Mouse (Mus musculus) activated CD4-positive, CD25-positive, alpha-beta regulatory T cell (primary cell): ENCODE measurements around the gene Mrpl32. TPM values are rescaled to one million over a fixed set of nuclear protein-coding genes. Genes with fewer than 3 reads are reported as not detected.

Experiments used
- polyA plus RNA-seq, 2 experiments: library from polyadenylated mRNA; unstranded; fragments of 100-300 nt; shearing (Covaris generic); gene quantifications; one replicate each; pipeline ENCODE4 v1.2.1; 2017

Mrpl32 gene
- 100 to 1,000 TPM in 1 of 2 experiments, 10 to 100 TPM in 1; 99.4 to 110 TPM for polyA plus RNA-seq

GRCm38 (mm10) chr13:14612926-14613529 is at the start of gene Mrpl32, which contains the start of gene Psma2:
TSS of gene Mrpl32 (minus strand) at chr13:14613165.
TSS of gene Psma2 (plus strand) at chr13:14613240.

GRCm38 (mm10) chr13:14629726-14630641 is 17.0 kb upstream of the Mrpl32 start, which contains the start of gene AW209491:
TSS of gene AW209491 (plus strand) at chr13:14630154.

Other genes with a start within 250 kb of the Mrpl32 start
- gene Hecw1, start 89.9 kb downstream of the Mrpl32 start, polyA plus RNA-seq = 1 to 10 TPM in 1 of 2 experiments, under 1 TPM in 1; 0.13 to 1.3 TPM
- gene Psma2, start 75 bp upstream of the Mrpl32 start, polyA plus RNA-seq = 100 to 1,000 TPM; 305 to 332 TPM
- 10 to 100 TPM in 1 of 2 experiments, 1 to 10 TPM in 1; 9.1 to 15.6 TPM for gene AW209491, start 17.0 kb upstream of the Mrpl32 start, polyA plus RNA-seq